Mouse (Mus musculus) megakaryocyte, embryonic 14.5 days (primary cell): Measurements from ENCODE around the gene Mgat4c.

Source experiments
- FLI1 ChIP-seq: IDR thresholded peaks from 2 replicates; pipeline ENCODE4 v1.6.1; 2012; ENCODE audit warnings: low read length, inconsistent platforms, mixed read lengths
- GATA1 ChIP-seq: IDR thresholded peaks from 3 replicates; pipeline ENCODE4 v1.6.1; 2012; ENCODE audit warnings: mixed read lengths, low read length, inconsistent platforms, borderline replicate concordance

DNA sequence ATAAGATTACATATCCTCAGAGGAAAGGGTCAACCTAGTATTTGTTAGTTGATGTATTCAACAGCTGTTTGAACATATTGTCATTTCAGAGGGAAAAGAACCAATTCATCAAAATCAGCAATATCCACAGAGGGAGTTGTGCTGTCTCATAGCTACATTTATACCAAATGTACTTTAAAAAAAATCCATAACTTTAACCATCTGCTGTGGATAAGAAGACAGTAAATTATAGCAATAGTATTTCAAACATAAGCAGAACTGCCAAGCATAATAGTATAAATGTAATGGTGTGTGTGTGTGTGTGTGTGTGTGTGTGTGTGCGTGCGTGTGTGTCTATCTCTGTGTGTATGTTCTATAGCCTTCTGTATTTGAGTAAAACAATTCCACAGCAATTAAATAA lies 127.5 kb downstream of the Mgat4c start:
- no peak for TF ChIP-seq GATA1
- no peak for TF ChIP-seq FLI1
